In the genomic region with DNA sequence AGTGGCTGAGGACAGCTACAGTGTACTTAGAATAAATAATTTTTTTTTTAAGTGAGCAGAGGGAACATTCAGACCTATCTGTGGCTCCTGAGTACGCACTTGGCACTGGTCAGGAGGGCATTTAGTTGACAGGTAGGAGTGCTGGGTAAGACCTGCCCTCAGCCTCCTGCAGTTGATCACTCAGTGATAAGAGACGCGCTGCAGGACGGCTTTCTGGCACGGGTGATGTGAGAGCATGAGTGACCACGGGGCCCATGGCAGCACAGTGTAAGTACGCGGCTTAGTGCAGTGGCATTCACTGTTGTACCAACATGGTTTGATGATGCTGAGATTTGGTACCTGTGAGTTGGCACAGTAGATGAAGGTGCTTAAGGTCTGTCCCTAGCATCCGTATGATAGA, we compare ENCODE assay signal across 22 mouse cellular contexts.
DNase-seq lines count a peak whose midpoint lies in the region; ATAC-seq lines count a peak whose summit lies in the region.
"Had no signal": no experiment of that assay in that cellular context is flagged by ENCODE, and none has a peak within 500 bp of the region (broad histone marks: within the 10 kb centered on the region; RNA-seq: fewer than 3 reads in every experiment).

No protein-coding gene starts in this region.

- H3K4me2 ChIP-seq in neural tube, embryonic 12.5 days (replicated peaks), result no peak overlapping the region
- H3K4me2 ChIP-seq in neural tube, embryonic 15.5 days, result no peak overlapping the region
- H3K4me2 ChIP-seq: hindbrain, embryonic 15.5 days; limb, embryonic 15.5 days; liver, embryonic 13.5 days; midbrain, embryonic 13.5 days had no signal

- 0 out of 2 replicates have a peak, but pooled peaks have one; percentile 48 for ATAC-seq in neural tube, embryonic 12.5 days (ENCODE audit: low FRiP score, low read depth)
- no peak for ATAC-seq in neural tube, embryonic 15.5 days (ENCODE audit: low FRiP score)
- ATAC-seq: forebrain, postnatal 0 days; lung, postnatal 0 days; midbrain, embryonic 13.5 days had no signal

- H3K9ac ChIP-seq in neural tube, embryonic 12.5 days, result no peak overlapping the region
- H3K9ac ChIP-seq in neural tube, embryonic 15.5 days (replicated peaks), result no peak overlapping the region
- H3K9ac ChIP-seq: forebrain, postnatal 0 days; hindbrain, embryonic 15.5 days; limb, embryonic 15.5 days; liver, embryonic 13.5 days; midbrain, embryonic 13.5 days had no signal

- no peaks in the 10 kb centered on the region for H3K27me3 ChIP-seq in heart, embryonic 10.5 days (ENCODE audit: insufficient read depth, poor library complexity, severe bottlenecking)
- no peaks in the 10 kb centered on the region for H3K27me3 ChIP-seq in neural tube, embryonic 12.5 days (replicated peaks)
- no peaks in the 10 kb centered on the region for H3K27me3 ChIP-seq in neural tube, embryonic 15.5 days (replicated peaks)
- H3K27me3 ChIP-seq: hindbrain, embryonic 15.5 days; limb, embryonic 15.5 days; liver, embryonic 13.5 days; midbrain, embryonic 13.5 days had no signal

- H3K9me3 ChIP-seq in heart, embryonic 10.5 days, result no peaks in the 10 kb centered on the region
- H3K9me3 ChIP-seq in neural tube, embryonic 12.5 days, result no peaks in the 10 kb centered on the region
- H3K9me3 ChIP-seq in neural tube, embryonic 15.5 days (replicated peaks), result no peaks in the 10 kb centered on the region
- H3K9me3 ChIP-seq: hindbrain, embryonic 15.5 days; limb, embryonic 15.5 days; liver, embryonic 13.5 days; megakaryocyte, embryonic 14.5 days; midbrain, embryonic 13.5 days had no signal

- H3K36me3 ChIP-seq in heart, embryonic 10.5 days, result peaks cover 27% of the 10 kb centered on the region
- H3K36me3 ChIP-seq in neural tube, embryonic 12.5 days, result peaks cover 43% of the 10 kb centered on the region
- peaks cover 30% of the 10 kb centered on the region for H3K36me3 ChIP-seq in neural tube, embryonic 15.5 days

- WGBS in heart, embryonic 10.5 days, result 89% methylated on average over 9 of the region's 9 CpGs
- WGBS in neural tube, embryonic 12.5 days, result 98% methylated on average over 9 of the region's 9 CpGs
- WGBS in neural tube, embryonic 15.5 days, result 95% methylated on average over 9 of the region's 9 CpGs

- H3K27ac ChIP-seq in heart, embryonic 10.5 days, result no peak overlapping the region
- no peak overlapping the region for H3K27ac ChIP-seq in neural tube, embryonic 12.5 days
- no peak overlapping the region for H3K27ac ChIP-seq in neural tube, embryonic 15.5 days (replicated peaks)
- H3K27ac ChIP-seq: hindbrain, embryonic 15.5 days; kidney, postnatal 0 days; limb, embryonic 15.5 days; liver, embryonic 13.5 days; midbrain, embryonic 13.5 days had no signal

- DNase-seq in cerebellum, adult 9-11 months, result peak; percentile 40
- DNase-seq in cerebellum, adult 18-20 months, result no peak
- DNase-seq in heart, embryonic 10.5 days (ENCODE audit: low spot score), result peak; percentile 64
- no peak for DNase-seq in heart, adult 8-10 months (ENCODE audit: low spot score)
- no peak for DNase-seq in thymus, postnatal 4 days
- DNase-seq: adrenal gland, postnatal 36 days; forebrain, postnatal 0 days; kidney, adult 8-10 months; kidney, postnatal 4 days; layer of hippocampus, postnatal 36 days; left cerebral cortex, postnatal 4 days; liver, embryonic 13.5 days; lung, adult 18-20 months; lung, postnatal 4 days had no signal

- H3K4me3 ChIP-seq in heart, embryonic 10.5 days, result no peak overlapping the region
- no peak overlapping the region for H3K4me3 ChIP-seq in neural tube, embryonic 12.5 days
- H3K4me3 ChIP-seq in neural tube, embryonic 15.5 days (replicated peaks), result no peak overlapping the region
- H3K4me3 ChIP-seq: hindbrain, embryonic 15.5 days; limb, embryonic 15.5 days; liver, embryonic 13.5 days; megakaryocyte, embryonic 14.5 days; midbrain, embryonic 13.5 days had no signal

- peaks cover 15% of the 10 kb centered on the region for H3K4me1 ChIP-seq in heart, embryonic 10.5 days
- H3K4me1 ChIP-seq in neural tube, embryonic 12.5 days, result peaks cover 9% of the 10 kb centered on the region
- peaks cover 7% of the 10 kb centered on the region for H3K4me1 ChIP-seq in neural tube, embryonic 15.5 days
- H3K4me1 ChIP-seq: limb, embryonic 15.5 days had no signal

Comparison
In these comparisons a context has a peak if more than half of its experiments do, and no peak if none do; other contexts are left out.
1. DNase-seq: peak in cerebellum, adult 9-11 months (single experiment) and heart, embryonic 10.5 days (single experiment); none in cerebellum, adult 18-20 months (0 of 2), heart, adult 8-10 months (single experiment) and thymus, postnatal 4 days (single experiment).